Mouse (Mus musculus): ENCODE results near the gene Tmem35b. TPM values are rescaled to one million over a fixed set of nuclear protein-coding genes. Genes with fewer than 3 reads are reported as not detected.

Tmem35b gene
- 14.3 and 20.8 TPM in 2 replicates for polyA plus RNA-seq (2012; rRNA removed; ENCODE audit: low replicate concordance)

DNA sequence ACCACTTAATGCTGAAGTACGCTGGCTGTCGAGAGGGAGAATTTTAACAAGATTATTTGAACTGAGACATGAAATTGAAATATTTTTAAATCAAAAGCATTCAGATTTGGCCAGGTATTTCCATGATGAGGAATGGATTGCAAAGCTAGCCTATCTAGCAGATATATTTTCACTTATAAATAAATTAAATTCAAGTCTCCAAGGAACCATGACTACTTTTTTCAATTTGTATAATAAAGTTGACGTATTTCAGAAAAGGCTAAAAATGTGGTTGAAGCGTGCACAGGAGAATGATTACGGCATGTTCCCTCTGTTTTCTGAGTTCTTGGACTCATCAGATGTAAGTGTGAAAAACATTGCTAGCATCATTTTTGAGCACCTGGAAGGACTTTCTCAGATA lies at the start of gene Tmem35b:
TSS of gene Tmem35b (plus strand) at position 301 of the 400 bp plus-strand sequence.

DNA sequence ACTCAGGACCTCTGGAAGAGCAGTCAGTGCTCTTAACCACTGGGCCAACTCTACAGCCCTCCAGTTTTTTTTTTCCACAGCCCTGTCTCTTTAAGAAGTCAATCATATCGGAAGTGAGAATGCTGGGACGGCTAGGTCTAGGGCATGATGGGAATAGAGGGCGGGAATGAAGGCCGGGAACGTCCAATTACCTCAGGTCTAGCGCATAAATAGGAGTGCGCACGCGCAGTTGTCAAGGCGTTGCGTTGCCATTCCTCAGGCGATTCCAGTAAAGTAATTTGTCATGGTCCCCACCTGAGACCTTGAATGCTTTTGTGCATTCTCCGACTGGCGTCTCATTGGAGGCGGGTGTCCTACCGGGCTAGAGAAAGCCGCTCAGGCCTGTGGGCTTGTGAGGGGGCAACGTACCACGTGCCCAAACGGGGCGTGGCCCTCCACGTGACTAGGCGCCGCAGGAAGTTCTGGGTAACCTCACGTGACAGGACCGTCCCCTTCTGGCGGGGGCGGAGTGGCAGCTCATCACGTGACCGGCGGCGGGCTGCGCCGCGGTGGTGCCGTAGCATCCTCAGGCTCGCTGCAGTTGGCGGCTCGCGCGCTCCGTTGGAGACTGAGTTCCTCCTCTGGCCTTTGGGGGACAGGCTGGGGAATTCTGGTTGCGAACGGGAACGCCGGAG lies 46.5 kb upstream of the Tmem35b start, which contains the start of gene Zmym6:
TSS of gene Zmym6 (plus strand) at position 509 of the 674 bp plus-strand sequence.

DNA sequence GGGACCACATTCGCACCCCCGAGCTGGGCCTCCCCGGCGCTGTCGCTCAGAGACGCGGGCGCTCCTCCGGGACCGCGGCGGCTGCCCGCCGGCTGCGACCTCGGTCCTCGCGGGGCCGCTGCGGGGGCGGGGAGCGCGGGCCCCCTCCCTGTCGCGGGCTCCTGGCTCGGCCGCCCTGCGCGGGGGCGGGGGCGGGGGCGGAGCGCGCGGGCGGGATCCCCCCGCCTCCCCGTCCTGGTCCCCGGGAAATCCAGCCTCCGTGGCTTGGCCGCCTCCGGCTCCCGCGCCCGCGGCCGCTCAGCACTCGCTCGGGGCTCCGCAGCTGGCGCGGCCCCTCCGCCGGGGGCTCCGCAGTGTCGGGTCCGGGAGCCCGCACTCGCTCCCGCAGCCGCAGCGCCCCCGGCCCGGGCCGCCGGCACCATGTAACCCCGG lies 45.4 kb downstream of the Tmem35b start, which contains the start of gene Dlgap3:
TSS of gene Dlgap3 (plus strand) at position 291 of the 432 bp plus-strand sequence.

Other genes starting within 250 kb of the Tmem35b start
- gene Zmym4, start 155.6 kb upstream of the Tmem35b start, polyA plus RNA-seq (2012; rRNA removed; ENCODE audit: low replicate concordance) = 2.7 and 6.3 TPM in 2 replicates
- gene Sfpq, start 102.4 kb upstream of the Tmem35b start, polyA plus RNA-seq (2012; rRNA removed; ENCODE audit: low replicate concordance) = 25.1 and 79.3 TPM in 2 replicates
- gene Zmym1, start 62.5 kb upstream of the Tmem35b start, polyA plus RNA-seq (2012; rRNA removed; ENCODE audit: low replicate concordance) = 1.0 and 1.8 TPM in 2 replicates
- gene Zmym6, start 46.3 kb upstream of the Tmem35b start, polyA plus RNA-seq (2012; rRNA removed; ENCODE audit: low replicate concordance) = 3.4 and 8.7 TPM in 2 replicates
- 0.55 and 1.5 TPM in 2 replicates for gene Dlgap3, start 45.5 kb downstream of the Tmem35b start, polyA plus RNA-seq (2012; rRNA removed; ENCODE audit: low replicate concordance)
- 25.3 and 33.7 TPM in 2 replicates for gene Smim12, start 120.1 kb downstream of the Tmem35b start, polyA plus RNA-seq (2012; rRNA removed; ENCODE audit: low replicate concordance)
- gene Gja4, start 190.3 kb downstream of the Tmem35b start, polyA plus RNA-seq (2012; rRNA removed; ENCODE audit: low replicate concordance) = 24.3 and 31.9 TPM in 2 replicates
- gene Gjb3, start 207.2 kb downstream of the Tmem35b start, polyA plus RNA-seq (2012; rRNA removed; ENCODE audit: low replicate concordance) = 2.8 and 5.2 TPM in 2 replicates
- 1.6 and 4.1 TPM in 2 replicates for gene Gjb4, start 230.4 kb downstream of the Tmem35b start, polyA plus RNA-seq (2012; rRNA removed; ENCODE audit: low replicate concordance)
- 0.37 and 2.4 TPM in 2 replicates for gene Gjb5, start 234.5 kb downstream of the Tmem35b start, polyA plus RNA-seq (2012; rRNA removed; ENCODE audit: low replicate concordance)

All from mammary gland, adult 2 months (tissue).